Mouse (Mus musculus): ENCODE data around the gene Zfp142. TPM values are rescaled to one million over a fixed set of nuclear protein-coding genes. Genes with fewer than 3 reads are reported as not detected.

The Zfp142 gene
- total and polyA plus RNA-seq, 3 experiments: 2.8 to 15.1 (median 6.0) TPM

- H3K27ac ChIP-seq (ENCODE audit: insufficient read depth, low read depth): no peak overlapping the region
- no peaks in the 10 kb centered on the region for H3K79me2 ChIP-seq (replicated peaks; ENCODE audit: control insufficient read depth, extremely low read depth, insufficient read depth, poor library complexity, severe bottlenecking)
- in situ Hi-C loops (cut with MboI; ENCODE audit: low pct_ligation_motif_present, low pct_unique_long_range_greater_than_20kb, low sequenced_read_pairs): no loop called here
- no peak overlapping the region for H3K9ac ChIP-seq (ENCODE audit: insufficient read depth, low read depth)
- TF ChIP-seq JUN (IDR thresholded peaks at IDR 0.05; ENCODE audit: insufficient read depth, low read depth, low read length) (no peak), UBTF (IDR thresholded peaks at IDR 0.05; ENCODE audit: low read depth, low read length) (no peak)
- dilution Hi-C loops (cut with MboI; ENCODE audit: extremely low pct_ligation_motif_present, extremely low pct_unique_long_range_greater_than_20kb, low sequenced_read_pairs): no loop called here
- H3K4me2 ChIP-seq (ENCODE audit: insufficient read depth, low read depth, poor library complexity, severe bottlenecking): no peak overlapping the region
- 0 out of 4 replicates have a peak, but pooled peaks cover 0 to 3% of the 10 kb centered on the region in 2 experiments for H3K4me1 ChIP-seq (ENCODE audit: control insufficient read depth in 1 of 2, insufficient read depth in 2 of 2)
- H3K4me3 ChIP-seq (replicated peaks in 1 of 3; ENCODE audit: low read depth in 2 of 3, low read length in 2 of 3, poor library complexity in 1 of 3): no peak overlapping the region
- no peaks in the 10 kb centered on the region for H3K9me3 ChIP-seq (replicated peaks; ENCODE audit: low read length)
- DNase-seq (ENCODE audit: extremely low read depth): no peak
- H3K27me3 ChIP-seq (replicated peaks): no peaks in the 10 kb centered on the region
- H3K36me3 ChIP-seq (replicated peaks in 1 of 2; ENCODE audit: control insufficient read depth in 1 of 2, insufficient read depth in 1 of 2, low read length in 1 of 2): peaks cover 0 to 13% of the 10 kb centered on the region in 2 experiments
Observed at GRCm38 (mm10) chr1:74559061-74559460, 29.0 kb downstream of the Zfp142 start.

GRCm38 (mm10) chr1:74544184-74544583, 43.9 kb downstream of the Zfp142 start, which contains the start of gene Usp37:
Gene Usp37, minus strand, starts transcription at chr1:74544284.
- H3K27me3 ChIP-seq (replicated peaks): peaks cover 23% of the 10 kb centered on the region

GRCm38 (mm10) chr1:74542451-74542961, 45.5 kb downstream of the Zfp142 start, which contains the start of gene Plcd4:
Gene Plcd4, plus strand, starts transcription at chr1:74542888.
- Histone ChIP-seq H3K4me2 (ENCODE audit: insufficient read depth, low read depth, poor library complexity, severe bottlenecking) (no peak within 1 kb of the TSS), H3K79me2 (replicated peaks; ENCODE audit: control insufficient read depth, extremely low read depth, insufficient read depth, poor library complexity, severe bottlenecking) (no peaks in the 10 kb centered on the region), H3K9me3 (replicated peaks; ENCODE audit: low read length) (no peaks in the 10 kb centered on the region), H3K4me1 (ENCODE audit: control insufficient read depth in 1 of 2, insufficient read depth in 2 of 2) (no peaks in the 10 kb centered on the region), H3K27me3 (replicated peaks) (peaks cover 22% of the 10 kb centered on the region), H3K36me3 (replicated peaks in 1 of 2; ENCODE audit: control insufficient read depth in 1 of 2, insufficient read depth in 1 of 2, low read length in 1 of 2) (no peaks in the 10 kb centered on the region), H3K27ac (ENCODE audit: insufficient read depth, low read depth) (no peak within 1 kb of the TSS), H3K4me3 (replicated peaks in 1 of 3; ENCODE audit: low read depth in 2 of 3, low read length in 2 of 3, poor library complexity in 1 of 3) (no peak within 1 kb of the TSS), H3K9ac (ENCODE audit: insufficient read depth, low read depth) (no peak within 1 kb of the TSS)
- DNase-seq (ENCODE audit: extremely low read depth): no peak
- in situ Hi-C loops (cut with MboI; ENCODE audit: low pct_ligation_motif_present, low pct_unique_long_range_greater_than_20kb, low sequenced_read_pairs): no loop called here
- dilution Hi-C loops (cut with MboI; ENCODE audit: extremely low pct_ligation_motif_present, extremely low pct_unique_long_range_greater_than_20kb, low sequenced_read_pairs): no loop called here
- TF ChIP-seq E2F4 (IDR thresholded peaks at IDR 0.05; ENCODE audit: insufficient replicate concordance, low read depth, low read length) (no peak), GABPA (IDR thresholded peaks at IDR 0.05; ENCODE audit: insufficient replicate concordance, low read depth, low read length) (no peak), MAFK (IDR thresholded peaks at IDR 0.05; ENCODE audit: insufficient replicate concordance, low read length) (no peak), MXI1 (IDR thresholded peaks at IDR 0.05; ENCODE audit: low read depth, low read length) (no peak), USF2 (conservative IDR thresholded peaks at IDR 0.05; ENCODE audit: low read depth, low read length) (no peak), MEF2A (IDR thresholded peaks at IDR 0.05; ENCODE audit: borderline replicate concordance, low read depth, low read length) (no peak), RAD21 (IDR thresholded peaks at IDR 0.05; ENCODE audit: low read depth, low read length) (no peak), NELFE (IDR thresholded peaks at IDR 0.05; ENCODE audit: low read depth, low read length) (no peak), ZMIZ1 (IDR thresholded peaks at IDR 0.05; ENCODE audit: low read depth, low read length) (no peak), BHLHE40 (IDR thresholded peaks at IDR 0.05; ENCODE audit: low read depth, low read length) (no peak)

More at GRCm38 (mm10) chr1:74544184-74544583, 43.9 kb downstream of the Zfp142 start, which contains the start of gene Usp37:
- H3K4me3 ChIP-seq (replicated peaks in 1 of 3; ENCODE audit: low read depth in 2 of 3, low read length in 2 of 3, poor library complexity in 1 of 3): no peak within 1 kb of the TSS
- no peak within 1 kb of the TSS for H3K9ac ChIP-seq (ENCODE audit: insufficient read depth, low read depth)
- no peak within 1 kb of the TSS for H3K4me2 ChIP-seq (ENCODE audit: insufficient read depth, low read depth, poor library complexity, severe bottlenecking)
- H3K27ac ChIP-seq (ENCODE audit: insufficient read depth, low read depth): no peak within 1 kb of the TSS
- in situ Hi-C loops (cut with MboI; ENCODE audit: low pct_ligation_motif_present, low pct_unique_long_range_greater_than_20kb, low sequenced_read_pairs): no loop called here
- DNase-seq (ENCODE audit: extremely low read depth): no peak
- dilution Hi-C loops (cut with MboI; ENCODE audit: extremely low pct_ligation_motif_present, extremely low pct_unique_long_range_greater_than_20kb, low sequenced_read_pairs): no loop called here
- TF ChIP-seq ZC3H11A (IDR thresholded peaks at IDR 0.05; ENCODE audit: low read depth, low read length) (no peak), RCOR1 (conservative IDR thresholded peaks at IDR 0.05; ENCODE audit: low read depth, low read length) (no peak), JUND (conservative IDR thresholded peaks at IDR 0.05; ENCODE audit: low read depth, low read length) (no peak), SMC3 (IDR thresholded peaks at IDR 0.05; ENCODE audit: low read depth, low read length) (no peak), GABPA (IDR thresholded peaks at IDR 0.05; ENCODE audit: insufficient replicate concordance, low read depth, low read length) (no peak), NRF1 (IDR thresholded peaks at IDR 0.05; ENCODE audit: low read depth, low read length) (no peak), KAT2A (IDR thresholded peaks at IDR 0.05; ENCODE audit: insufficient replicate concordance, low read length) (no peak), MYC (IDR thresholded peaks at IDR 0.05; ENCODE audit: low read depth, low read length) (no peak), POLR2AphosphoS2 (IDR thresholded peaks at IDR 0.05; ENCODE audit: low read depth, low read length) (no peak)
- no peaks in the 10 kb centered on the region for H3K9me3 ChIP-seq (replicated peaks; ENCODE audit: low read length)
- no peaks in the 10 kb centered on the region for H3K79me2 ChIP-seq (replicated peaks; ENCODE audit: control insufficient read depth, extremely low read depth, insufficient read depth, poor library complexity, severe bottlenecking)
- no peaks in the 10 kb centered on the region for H3K4me1 ChIP-seq (ENCODE audit: control insufficient read depth in 1 of 2, insufficient read depth in 2 of 2)
- no peaks in the 10 kb centered on the region for H3K36me3 ChIP-seq (replicated peaks in 1 of 2; ENCODE audit: control insufficient read depth in 1 of 2, insufficient read depth in 1 of 2, low read length in 1 of 2)
